Mouse (Mus musculus) limb, embryonic 12.5 days (tissue): ENCODE results near the gene Zfpl1. TPM values are rescaled to one million over a fixed set of nuclear protein-coding genes. Genes with fewer than 3 reads are reported as not detected.
A peak's percentile ranks its signal among the peaks of the same experiment; 100 is the strongest.

ENCODE experiments used
- ATAC-seq: fragments of 200-750 bp; cut with Nextera tagmentation; 2 replicates; pipeline ENCODE4 v1.8.0; 2017; ENCODE audit warnings: low read depth, moderate TSS enrichment; ENCODE audit not compliant: insufficient number of reproducible peaks, insufficient read depth, low FRiP score, low TSS enrichment
- H3K27ac ChIP-seq: fragments of 300-500 bp; sonication (generic); 2 replicates; pipeline ENCODE4 v1.5.1; 2016; ENCODE audit warnings: mild to moderate bottlenecking, moderate library complexity
- H3K27me3 ChIP-seq: fragments of 300-500 bp; sonication (generic); 2 replicates; pipeline ENCODE4 v1.6.1; 2016; ENCODE audit warnings: mild to moderate bottlenecking, moderate library complexity
- H3K36me3 ChIP-seq: fragments of 300-500 bp; sonication (generic); 2 replicates; pipeline ENCODE4 v1.6.1; 2016; ENCODE audit warnings: mild to moderate bottlenecking, moderate library complexity
- H3K4me1 ChIP-seq: fragments of 300-500 bp; sonication (generic); replicated peaks from 2 replicates; pipeline ENCODE4 v1.6.1; 2016
- H3K4me2 ChIP-seq: fragments of 300-500 bp; sonication (generic); 2 replicates; pipeline ENCODE4 v1.6.1; 2016; ENCODE audit warnings: mild to moderate bottlenecking, moderate library complexity
- H3K4me3 ChIP-seq: fragments of 300-500 bp; sonication (generic); replicated peaks from 2 replicates; pipeline ENCODE4 v1.5.1; 2016; ENCODE audit warnings: mild to moderate bottlenecking
- H3K9ac ChIP-seq: fragments of 300-500 bp; sonication (generic); replicated peaks from 2 replicates; pipeline ENCODE4 v1.6.1; 2016; ENCODE audit warnings: mild to moderate bottlenecking, moderate library complexity
- H3K9me3 ChIP-seq: fragments of 300-500 bp; sonication (generic); 2 replicates; pipeline ENCODE4 v1.6.1; 2016; ENCODE audit warnings: mild to moderate bottlenecking, moderate library complexity
- WGBS: fragments of 180-500 bp; shearing (Covaris S2); methylation state at CpG from one replicate; pipeline ENCODE4 v1.1.7; 2016; 5-methylcytosine and 5-hydroxymethylcytosine counted together
- polyA plus RNA-seq: library from polyadenylated mRNA; unstranded; fragments of >200 nt; fragmentation: Nextera tagmentation; extraction: Ambion mirVana; gene quantifications from 2 replicates; pipeline ENCODE4 v1.2.1, GENCODE M21; 2016

Zfpl1 gene
- polyA plus RNA-seq, 1 experiment from 2014 or later: 71.5 TPM

DNA sequence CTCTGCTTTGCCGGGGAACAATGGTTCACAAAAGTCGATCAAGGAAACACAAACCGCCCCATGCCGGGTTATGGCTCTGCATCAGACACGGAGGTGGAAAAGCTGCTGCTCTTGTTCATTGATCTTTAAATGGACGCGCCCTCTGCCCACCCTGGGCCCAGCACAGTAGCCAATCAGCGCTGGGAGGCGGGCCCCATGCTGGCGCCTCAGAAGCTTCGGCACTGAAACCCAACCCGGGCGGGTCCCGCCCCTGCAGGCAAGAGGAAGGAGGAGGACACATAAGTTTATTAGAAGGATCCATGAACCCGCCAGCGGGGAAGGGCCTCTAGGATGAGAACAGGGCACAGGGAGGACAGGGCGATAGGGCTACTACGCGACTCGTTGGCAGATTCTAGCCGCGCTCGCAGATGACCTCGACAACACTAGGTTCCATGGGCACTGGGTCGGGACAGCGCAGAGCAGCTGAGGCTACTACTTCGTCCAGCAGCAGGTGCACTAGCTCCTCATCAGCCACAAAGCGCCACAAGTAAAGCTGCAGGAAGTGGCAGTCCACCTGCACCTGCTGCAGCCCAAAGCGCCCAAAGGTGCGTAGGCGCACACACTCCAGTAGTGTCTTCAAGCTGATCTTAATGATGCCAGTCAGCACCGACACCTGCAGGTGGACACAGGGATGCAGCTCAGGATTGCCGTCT lies 16.9 kb downstream of the Zfpl1 start, which contains the start of gene Tm7sf2:
Tm7sf2 (minus strand) TSS at position 650 of the 692 bp plus-strand sequence.
- Histone ChIP-seq H3K27ac (peak within 1 kb of the TSS; percentile 80), H3K4me1 (peaks cover 23% of the 10 kb centered on the region), H3K4me3 (peak within 1 kb of the TSS; percentile 50), H3K4me2 (peak within 1 kb of the TSS; percentile 86), H3K27me3 (no peaks in the 10 kb centered on the region), H3K9ac (peak within 1 kb of the TSS; percentile 62), H3K36me3 (peaks cover 43% of the 10 kb centered on the region), H3K9me3 (no peaks in the 10 kb centered on the region)
- 10% methylated on average over 33 of the region's 33 CpGs for WGBS
- peak; percentile 87 for ATAC-seq

DNA sequence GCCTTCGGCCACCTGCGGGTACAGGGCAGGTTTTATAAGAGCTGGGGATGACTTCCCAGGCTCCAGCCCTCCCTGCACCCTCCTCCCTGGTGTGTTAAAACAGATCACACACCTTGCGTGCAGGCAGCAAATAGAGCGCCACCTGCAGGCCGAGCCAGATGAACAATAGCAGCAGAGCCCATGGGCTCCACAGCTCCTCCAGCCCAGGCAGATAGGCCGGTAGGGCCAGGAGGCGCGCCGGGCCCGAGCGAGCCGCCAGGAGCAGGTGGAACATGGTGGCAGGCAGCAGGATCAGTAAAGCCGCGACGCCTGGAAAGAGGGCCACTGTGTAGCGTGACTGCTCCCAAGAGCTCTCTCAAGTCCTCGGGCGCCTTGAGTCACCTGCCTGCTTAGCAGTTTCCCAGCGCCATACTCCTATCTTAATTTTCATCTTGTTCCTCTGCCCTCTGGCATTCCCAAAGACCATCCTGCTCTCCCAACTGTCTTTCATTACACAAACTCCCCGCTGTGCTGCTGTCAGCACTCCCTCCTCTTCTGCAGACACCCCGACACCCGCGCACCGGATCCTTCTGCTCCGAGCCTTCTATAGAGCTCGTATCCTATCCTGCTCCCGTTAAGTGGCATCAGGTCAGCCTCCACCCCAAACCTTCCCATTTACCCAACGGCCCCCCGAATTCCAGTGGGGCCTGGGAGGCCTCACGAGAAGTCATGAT lies 17.6 kb downstream of the Zfpl1 start:
- Histone ChIP-seq H3K36me3 (peaks cover 38% of the 10 kb centered on the region), H3K27ac (peak overlapping the region; percentile 80), H3K27me3 (no peaks in the 10 kb centered on the region), H3K4me1 (peaks cover 30% of the 10 kb centered on the region), H3K4me2 (peak overlapping the region; percentile 86), H3K9ac (peak overlapping the region; percentile 62), H3K9me3 (no peaks in the 10 kb centered on the region), H3K4me3 (peak overlapping the region; percentile 50)
- 1% methylated on average over 30 of the region's 30 CpGs for WGBS
- ATAC-seq: peak; percentile 38; the same call in 1 of the 2 replicates

DNA sequence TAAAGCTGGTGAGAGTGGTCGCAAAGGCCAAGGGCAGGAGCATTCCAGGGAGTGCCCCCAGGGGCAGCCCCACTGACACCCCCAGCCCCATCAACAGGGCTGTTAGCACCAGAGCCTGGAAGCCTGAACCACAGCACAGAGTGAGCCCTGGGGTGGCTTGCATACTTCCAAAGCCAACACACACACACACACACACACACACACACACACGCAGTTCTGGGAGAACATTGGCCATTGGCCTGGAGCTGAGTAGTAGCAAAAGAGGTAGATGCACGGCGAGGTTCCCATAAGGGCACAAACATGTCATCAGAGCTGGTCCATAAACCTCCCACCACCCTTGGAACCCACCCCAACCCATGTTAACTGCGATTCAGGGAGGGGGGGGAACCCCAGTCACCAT lies 18.2 kb downstream of the Zfpl1 start:
- no peak for ATAC-seq
- 43% methylated on average over 5 of the region's 5 CpGs for WGBS
- Histone ChIP-seq H3K4me3 (peak overlapping the region; percentile 50), H3K9me3 (no peaks in the 10 kb centered on the region), H3K27ac (peak overlapping the region; percentile 80), H3K4me1 (peaks cover 34% of the 10 kb centered on the region), H3K36me3 (peaks cover 35% of the 10 kb centered on the region), H3K4me2 (peak overlapping the region; percentile 86), H3K9ac (peak overlapping the region; percentile 62), H3K27me3 (no peaks in the 10 kb centered on the region)

DNA sequence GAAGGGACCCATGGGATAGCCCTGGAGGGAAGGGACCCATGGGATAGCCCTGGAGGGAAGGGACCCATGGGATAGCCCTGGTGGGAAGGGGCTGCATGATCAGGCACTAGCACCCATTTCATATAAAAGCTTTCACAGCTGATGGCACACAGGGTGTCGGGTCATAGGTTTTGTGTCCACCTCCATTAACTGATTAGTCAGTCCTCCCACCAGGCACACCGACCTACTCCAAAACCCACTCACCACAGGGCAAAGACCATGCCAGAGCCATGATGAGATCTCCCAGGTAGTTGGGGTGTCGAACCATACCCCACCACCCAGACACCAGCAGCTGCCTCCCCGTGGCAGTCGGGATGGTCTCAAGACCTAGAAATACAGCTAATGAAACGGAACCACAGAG lies 21.7 kb downstream of the Zfpl1 start:
- no peaks in the 10 kb centered on the region for H3K27me3 ChIP-seq
- H3K27ac ChIP-seq: no peak overlapping the region
- no peaks in the 10 kb centered on the region for H3K9me3 ChIP-seq
- WGBS: 92% methylated on average over 6 of the region's 6 CpGs
- H3K4me1 ChIP-seq: peaks cover 36% of the 10 kb centered on the region
- H3K36me3 ChIP-seq: peaks cover 20% of the 10 kb centered on the region
- peak overlapping the region; percentile 96 for H3K4me2 ChIP-seq
- no peak for ATAC-seq
- H3K9ac ChIP-seq: no peak overlapping the region
- H3K4me3 ChIP-seq: no peak overlapping the region

DNA sequence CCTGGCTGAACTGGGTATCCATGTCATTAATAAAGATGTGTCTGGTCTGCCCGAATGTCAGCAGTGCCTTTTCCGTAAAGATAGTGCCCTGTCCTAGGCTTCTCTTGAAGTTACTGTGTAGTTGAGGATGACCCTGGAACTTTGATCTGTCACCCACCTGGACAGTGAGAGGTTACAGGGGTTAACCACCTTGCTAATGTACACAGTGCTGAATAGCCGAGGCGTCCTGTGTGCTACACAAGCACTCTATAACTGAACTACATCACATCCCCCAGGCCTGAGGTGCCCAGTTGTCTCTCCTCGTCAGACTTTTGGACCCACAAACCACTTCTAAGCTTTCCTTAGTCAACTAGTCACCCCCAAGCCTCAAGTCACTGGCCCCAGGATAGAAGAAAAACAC lies 22.3 kb downstream of the Zfpl1 start:
- no peaks in the 10 kb centered on the region for H3K27me3 ChIP-seq
- H3K27ac ChIP-seq: no peak overlapping the region
- ATAC-seq: no peak
- peaks cover 20% of the 10 kb centered on the region for H3K36me3 ChIP-seq
- H3K4me2 ChIP-seq: peak overlapping the region; percentile 96
- WGBS: 71% methylated on average over 5 of the region's 5 CpGs
- H3K9me3 ChIP-seq: no peaks in the 10 kb centered on the region
- H3K4me3 ChIP-seq: peak overlapping the region; percentile 91
- peak overlapping the region; percentile 94 for H3K9ac ChIP-seq
- peaks cover 32% of the 10 kb centered on the region for H3K4me1 ChIP-seq

DNA sequence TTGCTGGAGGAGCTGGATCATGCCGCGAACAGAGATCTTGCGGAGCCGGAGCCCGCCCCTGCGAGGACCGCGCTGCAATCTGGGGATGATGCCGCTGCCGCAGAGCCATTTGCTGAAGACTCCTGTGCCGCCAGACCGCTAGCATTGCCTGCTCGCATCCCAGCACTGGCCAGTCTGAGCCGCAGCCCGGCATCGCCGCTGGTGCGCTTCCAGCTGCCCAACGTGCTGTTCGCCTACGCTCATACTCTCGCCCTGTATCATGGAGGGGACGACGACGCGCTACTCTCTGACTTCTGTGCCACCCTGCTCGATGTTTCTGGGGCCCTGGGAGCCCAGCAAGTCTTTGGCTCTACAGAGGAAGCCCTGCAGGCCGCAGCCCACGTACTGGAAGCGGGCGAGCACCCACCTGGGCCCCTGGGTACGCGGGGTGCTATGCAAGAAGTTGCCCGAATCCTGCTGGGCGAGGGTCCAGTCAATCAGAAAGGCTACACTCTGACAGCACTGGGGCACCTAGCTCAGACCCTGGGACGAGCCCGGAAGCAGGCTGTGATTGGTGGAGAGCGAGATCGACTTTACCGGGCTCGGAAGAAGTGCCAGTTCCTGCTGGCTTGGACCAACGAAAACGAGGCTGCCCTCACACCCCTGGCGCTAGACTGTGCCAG lies 23.0 kb downstream of the Zfpl1 start:
- Histone ChIP-seq H3K27ac (peak overlapping the region; percentile 92), H3K4me1 (peaks cover 28% of the 10 kb centered on the region)
- WGBS: 2% methylated on average over 44 of the region's 44 CpGs

DNA sequence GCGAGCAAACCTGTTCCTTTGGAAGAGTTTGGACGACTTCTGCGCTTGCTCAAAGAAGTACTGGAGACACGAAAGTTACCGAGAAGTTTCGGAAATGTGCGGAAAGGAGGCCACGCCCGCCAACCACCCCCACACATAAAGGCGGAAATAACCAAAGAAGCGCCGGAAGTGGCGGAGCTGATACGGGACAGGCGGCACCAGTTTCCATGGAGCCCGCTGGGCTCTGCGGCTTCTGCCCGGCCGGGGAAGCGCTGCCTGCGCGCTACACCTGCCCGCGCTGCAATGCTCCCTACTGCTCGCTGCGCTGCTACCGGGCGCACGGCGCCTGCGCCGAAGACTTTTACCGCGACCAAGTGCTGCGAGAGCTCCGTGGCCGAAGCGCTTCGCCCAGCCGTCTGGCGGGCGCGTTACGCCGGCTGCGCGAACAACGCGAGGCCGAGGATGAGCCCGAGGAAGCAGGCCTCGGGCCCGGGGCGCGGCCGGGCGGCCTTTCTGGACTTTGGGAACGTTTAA lies 23.7 kb downstream of the Zfpl1 start, which contains the start of gene Znhit2:
Znhit2 (plus strand) TSS at position 172 of the 513 bp plus-strand sequence.
- peak; percentile 53 for ATAC-seq
- H3K4me1 ChIP-seq: peaks cover 28% of the 10 kb centered on the region

More for the DNA sequence above, 23.0 kb downstream of the Zfpl1 start:
- H3K4me3 ChIP-seq: peak overlapping the region; percentile 91
- peak overlapping the region; percentile 94 for H3K9ac ChIP-seq
- peak overlapping the region; percentile 96 for H3K4me2 ChIP-seq
- ATAC-seq: no peak
- no peaks in the 10 kb centered on the region for H3K9me3 ChIP-seq
- H3K27me3 ChIP-seq: no peaks in the 10 kb centered on the region
- H3K36me3 ChIP-seq: peaks cover 20% of the 10 kb centered on the region

DNA sequence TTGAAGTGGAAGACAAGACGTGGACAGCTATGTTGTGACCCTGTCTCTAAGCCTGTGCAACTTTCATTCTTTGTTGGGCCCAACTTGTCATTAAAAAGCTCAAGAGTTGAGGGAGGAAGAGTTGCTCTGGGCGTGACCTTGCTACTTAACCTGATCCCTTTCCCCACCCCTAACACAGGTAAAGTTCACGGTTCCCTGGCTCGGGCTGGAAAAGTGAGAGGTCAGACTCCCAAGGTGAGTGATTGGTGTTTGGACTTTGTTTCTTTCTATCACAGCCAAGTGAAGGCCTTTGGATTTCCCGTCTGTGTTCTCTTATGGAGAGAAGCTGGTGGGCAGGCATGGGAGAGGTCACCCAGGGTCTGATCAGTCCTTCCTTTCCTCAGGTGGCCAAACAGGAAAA lies 25.8 kb downstream of the Zfpl1 start:
- peak overlapping the region; percentile 92; the same call in 1 of the 2 replicates for H3K9ac ChIP-seq
- H3K4me3 ChIP-seq: peak overlapping the region; percentile 86
- no peaks in the 10 kb centered on the region for H3K9me3 ChIP-seq
- ATAC-seq: no peak
- 83% methylated on average over 5 of the region's 5 CpGs for WGBS
- H3K27ac ChIP-seq: no peak overlapping the region
- peaks cover 39% of the 10 kb centered on the region for H3K36me3 ChIP-seq
- no peaks in the 10 kb centered on the region for H3K27me3 ChIP-seq
- peaks cover 28% of the 10 kb centered on the region for H3K4me1 ChIP-seq
- H3K4me2 ChIP-seq: peak overlapping the region; percentile 86

More for the DNA sequence above, 23.7 kb downstream of the Zfpl1 start, which contains the start of gene Znhit2:
- no peaks in the 10 kb centered on the region for H3K9me3 ChIP-seq
- H3K4me2 ChIP-seq: peak within 1 kb of the TSS; percentile 96
- H3K27ac ChIP-seq: peak within 1 kb of the TSS; percentile 92
- peaks cover 20% of the 10 kb centered on the region for H3K36me3 ChIP-seq
- H3K4me3 ChIP-seq: peak within 1 kb of the TSS; percentile 91
- peak within 1 kb of the TSS; percentile 94 for H3K9ac ChIP-seq
- WGBS: under 1% methylated on average over 58 of the region's 58 CpGs
- H3K27me3 ChIP-seq: no peaks in the 10 kb centered on the region

DNA sequence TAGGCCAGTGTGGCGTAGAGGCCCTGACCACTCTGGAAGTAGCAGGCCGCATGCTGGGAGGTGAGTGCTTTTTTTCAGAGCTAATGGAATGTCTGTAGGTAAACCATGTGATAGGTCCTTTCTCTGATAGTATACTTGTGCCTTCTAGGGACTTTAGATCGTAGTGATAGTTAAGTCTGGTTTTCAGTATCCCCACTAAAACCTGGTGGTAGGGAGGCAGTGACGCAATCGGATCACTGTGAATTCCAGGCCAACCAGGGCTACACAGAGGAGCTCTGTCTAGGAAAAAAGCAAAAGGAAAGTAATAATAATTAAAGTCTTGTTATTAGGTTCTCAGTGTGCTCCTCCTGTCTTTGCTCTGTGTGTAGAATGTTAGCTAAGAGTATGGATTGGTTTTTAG lies 26.2 kb downstream of the Zfpl1 start:
- 0 out of 2 replicates have a peak overlapping the region, but pooled peaks have one; percentile 73 for H3K27ac ChIP-seq
- H3K36me3 ChIP-seq: peaks cover 41% of the 10 kb centered on the region
- no peaks in the 10 kb centered on the region for H3K27me3 ChIP-seq

DNA sequence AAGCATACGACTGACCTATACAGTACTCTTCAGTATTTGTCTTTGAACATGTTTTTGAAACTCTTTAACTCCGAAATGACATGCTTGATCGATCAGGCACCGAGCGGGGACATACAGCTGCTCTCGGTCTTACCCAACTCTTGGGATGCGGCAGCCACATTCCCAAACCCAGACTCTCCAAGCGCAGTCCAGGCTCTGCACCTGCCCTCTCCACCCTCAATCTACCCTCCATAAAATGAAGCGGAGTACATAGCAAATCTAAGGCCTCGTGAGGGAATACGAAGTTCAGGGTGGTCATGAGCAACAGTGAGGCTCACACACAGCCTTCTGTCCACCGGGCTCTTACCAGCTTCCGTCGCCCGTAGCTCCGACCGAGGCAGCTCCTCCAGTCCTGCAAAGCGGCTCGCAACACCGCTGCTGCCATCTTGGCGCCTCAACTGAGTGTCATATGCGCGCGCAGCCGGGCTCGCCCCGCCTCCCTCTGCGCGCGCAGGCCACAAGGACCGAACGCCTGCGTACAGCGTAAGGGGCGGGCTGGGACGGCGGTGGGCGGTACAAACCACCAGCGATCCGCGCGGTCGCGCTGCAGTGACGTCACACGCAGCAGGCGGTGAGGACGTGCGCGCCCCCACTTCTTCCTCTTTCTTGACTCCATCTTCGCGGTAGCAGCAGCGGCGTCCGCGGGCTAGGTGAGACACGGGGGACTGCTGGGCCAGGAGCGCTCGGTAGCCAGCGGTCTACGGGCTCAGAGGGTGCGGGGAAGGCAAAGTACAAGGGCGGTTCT lies 27.3 kb downstream of the Zfpl1 start, which contains the start of the genes Mrpl49 and Fau:
Mrpl49 (minus strand) TSS at position 473 of the 784 bp plus-strand sequence.
Fau (plus strand) TSS at position 532 of the 784 bp plus-strand sequence.
- peak within 1 kb of the TSS; percentile 86 for H3K4me3 ChIP-seq
- no peaks in the 10 kb centered on the region for H3K9me3 ChIP-seq
- peak within 1 kb of the TSS; percentile 92 for H3K9ac ChIP-seq
- peaks cover 24% of the 10 kb centered on the region for H3K4me1 ChIP-seq
- peak within 1 kb of the TSS; percentile 86 for H3K4me2 ChIP-seq
- H3K27ac ChIP-seq: peak within 1 kb of the TSS; percentile 73
- under 1% methylated on average over 61 of the region's 63 CpGs for WGBS
- peak; percentile 76 for ATAC-seq
- peaks cover 51% of the 10 kb centered on the region for H3K36me3 ChIP-seq
- no peaks in the 10 kb centered on the region for H3K27me3 ChIP-seq

More for the DNA sequence above, 26.2 kb downstream of the Zfpl1 start:
- Histone ChIP-seq H3K4me1 (peaks cover 28% of the 10 kb centered on the region), H3K9me3 (no peaks in the 10 kb centered on the region), H3K4me3 (peak overlapping the region; percentile 86), H3K9ac (peak overlapping the region; percentile 92), H3K4me2 (peak overlapping the region; percentile 86)
- ATAC-seq: no peak
- 39% methylated on average over 5 of the region's 5 CpGs for WGBS
